Mouse (Mus musculus): ENCODE results near the gene Smarcal1. TPM values are rescaled to one million over a fixed set of nuclear protein-coding genes. Genes with fewer than 3 reads are reported as not detected.

Gene Smarcal1
- polyA plus RNA-seq, 2 experiments, result 22.1 to 36.8 TPM

- ATAC-seq (ENCODE audit: low FRiP score, low read depth), result no peak
- Histone ChIP-seq H3K9ac (ENCODE audit: low read depth, low read length, severe bottlenecking) (no peak overlapping the region), H3K27me3 (ENCODE audit: control insufficient read depth, insufficient read depth, low read length) (no peaks in the 10 kb centered on the region), H3K36me3 (ENCODE audit: control insufficient read depth, insufficient read depth, low read length) (peaks cover 87% of the 10 kb centered on the region), H3K27ac (replicated peaks; ENCODE audit: low read depth, low read length) (no peak overlapping the region), H3K4me3 (replicated peaks; ENCODE audit: low read length) (no peak overlapping the region), H3K9me3 (ENCODE audit: control insufficient read depth, low read length) (no peaks in the 10 kb centered on the region), H3K4me2 (replicated peaks; ENCODE audit: low read depth, low read length, severe bottlenecking) (no peak overlapping the region), H3K4me1 (ENCODE audit: control insufficient read depth, insufficient read depth, low read length) (peaks cover 11% of the 10 kb centered on the region)
- DNase-seq (ENCODE audit: low spot score), result no peak
- 87% methylated on average over 12 of the region's 12 CpGs for WGBS
- TF ChIP-seq POLR2A (IDR thresholded peaks at IDR 0.05; ENCODE audit: borderline replicate concordance, extremely low read depth, insufficient read depth, insufficient read length), result no peak
Observed at GRCm38 (mm10) chr1:72595686-72596085, 12.6 kb downstream of the Smarcal1 start.

- Histone ChIP-seq H3K4me2 (replicated peaks; ENCODE audit: low read depth, low read length, severe bottlenecking) (no peak overlapping the region), H3K36me3 (ENCODE audit: control insufficient read depth, insufficient read depth, low read length) (peaks cover 87% of the 10 kb centered on the region), H3K4me3 (replicated peaks; ENCODE audit: low read length) (no peak overlapping the region), H3K27ac (replicated peaks; ENCODE audit: low read depth, low read length) (no peak overlapping the region), H3K27me3 (ENCODE audit: control insufficient read depth, insufficient read depth, low read length) (no peaks in the 10 kb centered on the region), H3K4me1 (ENCODE audit: control insufficient read depth, insufficient read depth, low read length) (peaks cover 11% of the 10 kb centered on the region), H3K9ac (ENCODE audit: low read depth, low read length, severe bottlenecking) (no peak overlapping the region), H3K9me3 (ENCODE audit: control insufficient read depth, low read length) (no peaks in the 10 kb centered on the region)
- no peak for TF ChIP-seq POLR2A (IDR thresholded peaks at IDR 0.05; ENCODE audit: borderline replicate concordance, extremely low read depth, insufficient read depth, insufficient read length)
- ATAC-seq (ENCODE audit: low FRiP score, low read depth) (no peak), DNase-seq (ENCODE audit: low spot score) (no peak)
- whole genome bisulfite sequencing, result 81% methylated on average over 5 of the region's 5 CpGs
Observed at GRCm38 (mm10) chr1:72596231-72596630, 13.2 kb downstream of the Smarcal1 start.

- 0 out of 2 replicates have a peak overlapping the region, but pooled peaks have one; percentile 4 for H3K4me2 ChIP-seq (replicated peaks; ENCODE audit: low read depth, low read length, severe bottlenecking)
- TF ChIP-seq POLR2A (IDR thresholded peaks at IDR 0.05; ENCODE audit: borderline replicate concordance, extremely low read depth, insufficient read depth, insufficient read length), result no peak
- 0 out of 2 replicates have a peak overlapping the region, but pooled peaks have one; percentile 16 for H3K9ac ChIP-seq (ENCODE audit: low read depth, low read length, severe bottlenecking)
- 57% methylated on average over 21 of the region's 21 CpGs for WGBS
- no peaks in the 10 kb centered on the region for H3K9me3 ChIP-seq (ENCODE audit: control insufficient read depth, low read length)
- peaks cover 75% of the 10 kb centered on the region for H3K36me3 ChIP-seq (ENCODE audit: control insufficient read depth, insufficient read depth, low read length)
- ATAC-seq (ENCODE audit: low FRiP score, low read depth) (no peak; the same call in 1 of the 2 replicates), DNase-seq (ENCODE audit: low spot score) (peak; percentile 30)
- H3K27ac ChIP-seq (replicated peaks; ENCODE audit: low read depth, low read length), result no peak overlapping the region
- H3K4me1 ChIP-seq (ENCODE audit: control insufficient read depth, insufficient read depth, low read length), result peaks cover 11% of the 10 kb centered on the region
- H3K27me3 ChIP-seq (ENCODE audit: control insufficient read depth, insufficient read depth, low read length), result no peaks in the 10 kb centered on the region
- H3K4me3 ChIP-seq (replicated peaks; ENCODE audit: low read length), result no peak overlapping the region
Observed at GRCm38 (mm10) chr1:72599146-72600101, 16.4 kb downstream of the Smarcal1 start.

- Histone ChIP-seq H3K9me3 (ENCODE audit: control insufficient read depth, low read length) (no peaks in the 10 kb centered on the region), H3K4me1 (ENCODE audit: control insufficient read depth, insufficient read depth, low read length) (peaks cover 11% of the 10 kb centered on the region), H3K4me2 (replicated peaks; ENCODE audit: low read depth, low read length, severe bottlenecking) (no peak overlapping the region), H3K4me3 (replicated peaks; ENCODE audit: low read length) (no peak overlapping the region), H3K36me3 (ENCODE audit: control insufficient read depth, insufficient read depth, low read length) (peaks cover 64% of the 10 kb centered on the region), H3K27ac (replicated peaks; ENCODE audit: low read depth, low read length) (no peak overlapping the region), H3K9ac (ENCODE audit: low read depth, low read length, severe bottlenecking) (no peak overlapping the region), H3K27me3 (ENCODE audit: control insufficient read depth, insufficient read depth, low read length) (no peaks in the 10 kb centered on the region)
- TF ChIP-seq POLR2A (IDR thresholded peaks at IDR 0.05; ENCODE audit: borderline replicate concordance, extremely low read depth, insufficient read depth, insufficient read length), result no peak
- 93% methylated on average over 5 of the region's 5 CpGs for WGBS
- no peak for ATAC-seq (ENCODE audit: low FRiP score, low read depth)
- DNase-seq (ENCODE audit: low spot score), result no peak
Observed at GRCm38 (mm10) chr1:72600778-72601177, 17.7 kb downstream of the Smarcal1 start.

- H3K4me1 ChIP-seq (ENCODE audit: control insufficient read depth, insufficient read depth, low read length), result peaks cover 11% of the 10 kb centered on the region
- H3K36me3 ChIP-seq (ENCODE audit: control insufficient read depth, insufficient read depth, low read length), result peaks cover 64% of the 10 kb centered on the region
- TF ChIP-seq POLR2A (IDR thresholded peaks at IDR 0.05; ENCODE audit: borderline replicate concordance, extremely low read depth, insufficient read depth, insufficient read length), result no peak
- DNase-seq (ENCODE audit: low spot score), result no peak
- H3K27me3 ChIP-seq (ENCODE audit: control insufficient read depth, insufficient read depth, low read length), result no peaks in the 10 kb centered on the region
- no peak overlapping the region for H3K9ac ChIP-seq (ENCODE audit: low read depth, low read length, severe bottlenecking)
- WGBS, result 94% methylated on average over 7 of the region's 7 CpGs
- no peak for ATAC-seq (ENCODE audit: low FRiP score, low read depth)
- H3K27ac ChIP-seq (replicated peaks; ENCODE audit: low read depth, low read length), result no peak overlapping the region
- H3K9me3 ChIP-seq (ENCODE audit: control insufficient read depth, low read length), result no peaks in the 10 kb centered on the region
- no peak overlapping the region for H3K4me2 ChIP-seq (replicated peaks; ENCODE audit: low read depth, low read length, severe bottlenecking)
- H3K4me3 ChIP-seq (replicated peaks; ENCODE audit: low read length), result no peak overlapping the region
Observed at GRCm38 (mm10) chr1:72601233-72601632, 18.2 kb downstream of the Smarcal1 start.

Measured in limb, embryonic 14.5 days (tissue).